Mouse (Mus musculus): ENCODE results near the gene Lrsam1. TPM values are rescaled to one million over a fixed set of nuclear protein-coding genes. Genes with fewer than 3 reads are reported as not detected.

Gene Lrsam1
- total RNA-seq, 1 experiment: 16.7 TPM

DNA sequence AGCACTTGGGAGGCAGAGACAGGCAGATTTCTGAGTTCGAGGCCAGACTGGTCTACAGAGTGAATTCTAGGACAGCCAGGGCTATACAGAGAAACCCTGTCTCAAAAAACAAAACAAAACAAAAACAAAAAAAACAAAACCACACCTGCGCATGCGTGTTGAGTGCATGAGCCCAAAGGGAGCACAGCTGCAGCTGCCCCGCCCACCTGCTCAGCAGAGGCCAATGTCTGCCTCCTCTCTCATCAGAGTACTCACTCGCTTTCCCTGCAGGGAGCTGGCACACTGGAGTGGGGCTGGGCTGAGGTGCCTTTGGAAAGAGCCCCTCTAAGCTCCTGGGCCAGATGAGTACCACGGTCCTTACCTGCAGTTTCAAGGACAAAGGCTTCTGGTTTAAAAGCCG lies 29.7 kb downstream of the Lrsam1 start:
- Histone ChIP-seq H3K36me3 (ENCODE audit: control insufficient read depth, insufficient read depth, low read length, poor library complexity, severe bottlenecking) (peaks cover 19% of the 10 kb centered on the region; the same call in 1 of the 2 replicates), H3K4me1 (ENCODE audit: control insufficient read depth in 2 of 2, insufficient read depth in 2 of 2, low read length in 2 of 2, poor library complexity in 1 of 2) (peaks cover 0 to 36% of the 10 kb centered on the region in 2 experiments; a peak in 3 of 4 replicates), H3K4me3 (ENCODE audit: insufficient read depth in 1 of 2, low read depth in 1 of 2, low read length in 2 of 2, poor library complexity in 1 of 2, severe bottlenecking in 1 of 2) (0 out of 4 replicates have a peak overlapping the region, but pooled peaks of 1 of the 2 experiments have one; percentile 1), H3K9me3 (ENCODE audit: control insufficient read depth, insufficient read depth, low read depth, low read length) (no peaks in the 10 kb centered on the region), H3K27ac (ENCODE audit: insufficient read depth, low read depth, low read length, poor library complexity, severe bottlenecking) (no peak overlapping the region), H3K9ac (ENCODE audit: insufficient read depth, low read depth, low read length, poor library complexity, severe bottlenecking) (no peak overlapping the region)
- TF ChIP-seq ZC3H11A (IDR thresholded peaks at IDR 0.05; ENCODE audit: borderline replicate concordance, low read depth, low read length) (no peak), CHD2 (IDR thresholded peaks at IDR 0.05; ENCODE audit: low read depth, low read length) (no peak), ZNF384 (IDR thresholded peaks at IDR 0.05; ENCODE audit: low read depth, low read length) (no peak), MAFK (IDR thresholded peaks at IDR 0.05; ENCODE audit: insufficient read depth, low read depth, low read length) (no peak), HCFC1 (IDR thresholded peaks at IDR 0.05; ENCODE audit: borderline replicate concordance, insufficient read depth, low read length) (no peak)
- peak; percentile 52 for DNase-seq (ENCODE audit: low read depth, low spot score)
- in situ Hi-C loops (cut with MboI; ENCODE audit: low sequenced_read_pairs in 2 of 2, unreplicated experiment in 2 of 2): no loop called here

DNA sequence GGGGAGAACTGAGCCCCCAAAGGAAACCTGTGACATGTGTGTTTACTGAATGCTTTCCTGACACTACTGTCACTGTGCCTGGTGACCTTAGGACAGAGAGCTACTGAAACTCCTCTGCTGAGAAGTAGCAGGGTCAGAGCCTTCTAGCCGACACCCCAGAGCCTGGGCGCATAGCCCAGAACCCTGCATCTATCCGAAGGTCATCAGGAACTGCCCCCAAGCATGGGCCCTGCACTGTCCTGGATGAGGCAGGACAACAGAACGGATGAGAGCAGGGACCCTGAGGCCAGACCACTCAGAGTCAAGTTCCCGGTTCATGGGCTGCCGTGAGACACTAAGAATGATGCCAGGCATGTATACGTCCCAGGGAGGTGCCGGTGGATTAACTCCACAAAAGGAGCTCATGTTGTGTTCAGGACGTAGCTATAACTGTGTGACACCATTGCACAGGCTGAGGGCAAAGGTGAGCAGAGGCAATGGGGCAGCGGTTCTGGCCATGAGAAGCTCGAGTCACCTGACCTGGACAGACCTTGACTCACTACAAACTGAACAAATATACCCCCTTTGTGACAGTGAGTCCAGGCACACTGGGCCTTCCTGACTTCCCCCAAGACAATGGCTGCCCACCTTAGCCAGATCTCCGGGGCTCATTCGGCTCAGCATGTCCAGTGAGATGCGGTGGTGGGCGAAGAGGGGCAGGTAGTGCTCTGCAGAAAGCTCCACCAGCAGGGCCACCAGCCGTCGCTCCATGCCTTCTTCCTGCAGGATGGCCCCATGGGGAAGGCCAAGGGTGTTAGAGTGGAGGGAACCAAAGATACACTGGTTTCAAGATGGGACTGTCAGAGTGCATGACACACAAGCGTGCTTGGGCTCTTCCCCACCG lies 32.2 kb downstream of the Lrsam1 start:
- Histone ChIP-seq H3K4me1 (ENCODE audit: control insufficient read depth in 2 of 2, insufficient read depth in 2 of 2, low read length in 2 of 2, poor library complexity in 1 of 2) (peaks cover 0 to 40% of the 10 kb centered on the region in 2 experiments; a peak in 3 of 4 replicates), H3K4me3 (ENCODE audit: insufficient read depth in 1 of 2, low read depth in 1 of 2, low read length in 2 of 2, poor library complexity in 1 of 2, severe bottlenecking in 1 of 2) (no peak overlapping the region), H3K9ac (ENCODE audit: insufficient read depth, low read depth, low read length, poor library complexity, severe bottlenecking) (no peak overlapping the region), H3K27ac (ENCODE audit: insufficient read depth, low read depth, low read length, poor library complexity, severe bottlenecking) (no peak overlapping the region), H3K36me3 (ENCODE audit: control insufficient read depth, insufficient read depth, low read length, poor library complexity, severe bottlenecking) (peaks cover 15% of the 10 kb centered on the region; the same call in 1 of the 2 replicates), H3K9me3 (ENCODE audit: control insufficient read depth, insufficient read depth, low read depth, low read length) (no peaks in the 10 kb centered on the region)
- no peak for TF ChIP-seq ZNF384 (IDR thresholded peaks at IDR 0.05; ENCODE audit: low read depth, low read length)
- TF ChIP-seq CHD2 (IDR thresholded peaks at IDR 0.05; ENCODE audit: low read depth, low read length): no peak
- TF ChIP-seq MAFK (IDR thresholded peaks at IDR 0.05; ENCODE audit: insufficient read depth, low read depth, low read length): no peak
- no peak for TF ChIP-seq HCFC1 (IDR thresholded peaks at IDR 0.05; ENCODE audit: borderline replicate concordance, insufficient read depth, low read length)
- TF ChIP-seq ZC3H11A (IDR thresholded peaks at IDR 0.05; ENCODE audit: borderline replicate concordance, low read depth, low read length): no peak
- DNase-seq (ENCODE audit: low read depth, low spot score): no peak
- in situ Hi-C loops (cut with MboI; ENCODE audit: low sequenced_read_pairs in 2 of 2, unreplicated experiment in 2 of 2): no loop called here

DNA sequence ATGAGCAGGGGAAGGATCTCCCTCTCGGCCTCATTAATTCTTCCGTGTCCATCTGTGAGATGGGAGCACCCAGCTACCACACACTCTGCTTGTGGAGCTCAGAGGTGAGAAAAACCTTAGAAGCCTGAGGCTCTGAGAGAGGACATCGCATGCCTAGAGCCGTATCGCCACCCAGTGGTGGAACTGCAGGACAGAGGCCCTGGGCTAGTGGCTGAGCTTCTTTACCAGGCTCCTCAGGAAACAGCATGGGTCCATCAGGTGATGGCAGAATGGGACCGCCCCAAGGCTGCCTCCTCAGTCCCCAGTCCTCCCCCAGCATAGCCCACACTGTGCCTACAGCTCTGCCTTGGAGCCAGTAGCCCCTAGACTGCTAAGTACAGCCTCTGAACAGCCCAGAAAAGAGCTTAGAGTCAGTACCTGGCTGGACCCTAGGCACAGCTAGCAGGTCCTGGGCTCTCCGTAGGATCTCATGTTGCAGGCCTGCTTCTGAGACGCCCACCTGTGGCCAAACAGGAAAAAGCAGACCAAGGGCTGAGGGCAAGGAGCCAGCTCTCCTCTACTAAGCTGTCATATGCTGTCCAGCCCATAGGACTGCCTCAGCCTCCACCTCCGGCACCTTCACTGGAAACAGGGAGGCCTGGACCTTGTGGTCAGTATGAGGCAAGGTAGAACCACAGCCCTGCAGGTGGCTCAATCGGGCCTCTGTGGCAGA lies 33.0 kb downstream of the Lrsam1 start:
- Histone ChIP-seq H3K9me3 (ENCODE audit: control insufficient read depth, insufficient read depth, low read depth, low read length) (no peaks in the 10 kb centered on the region), H3K4me3 (ENCODE audit: insufficient read depth in 1 of 2, low read depth in 1 of 2, low read length in 2 of 2, poor library complexity in 1 of 2, severe bottlenecking in 1 of 2) (peak overlapping the region in 1 of 2 experiments; percentile 23; a peak in 2 of 4 replicates), H3K27ac (ENCODE audit: insufficient read depth, low read depth, low read length, poor library complexity, severe bottlenecking) (no peak overlapping the region), H3K36me3 (ENCODE audit: control insufficient read depth, insufficient read depth, low read length, poor library complexity, severe bottlenecking) (peaks cover 20% of the 10 kb centered on the region), H3K9ac (ENCODE audit: insufficient read depth, low read depth, low read length, poor library complexity, severe bottlenecking) (peak overlapping the region; percentile 49; the same call in 1 of the 2 replicates), H3K4me1 (ENCODE audit: control insufficient read depth in 2 of 2, insufficient read depth in 2 of 2, low read length in 2 of 2, poor library complexity in 1 of 2) (peaks cover 0 to 42% of the 10 kb centered on the region in 2 experiments; a peak in 2 of 4 replicates)
- in situ Hi-C loops (cut with MboI; ENCODE audit: low sequenced_read_pairs in 2 of 2, unreplicated experiment in 2 of 2): no loop called here
- no peak for TF ChIP-seq ZC3H11A (IDR thresholded peaks at IDR 0.05; ENCODE audit: borderline replicate concordance, low read depth, low read length)
- DNase-seq (ENCODE audit: low read depth, low spot score): peak; percentile 76

DNA sequence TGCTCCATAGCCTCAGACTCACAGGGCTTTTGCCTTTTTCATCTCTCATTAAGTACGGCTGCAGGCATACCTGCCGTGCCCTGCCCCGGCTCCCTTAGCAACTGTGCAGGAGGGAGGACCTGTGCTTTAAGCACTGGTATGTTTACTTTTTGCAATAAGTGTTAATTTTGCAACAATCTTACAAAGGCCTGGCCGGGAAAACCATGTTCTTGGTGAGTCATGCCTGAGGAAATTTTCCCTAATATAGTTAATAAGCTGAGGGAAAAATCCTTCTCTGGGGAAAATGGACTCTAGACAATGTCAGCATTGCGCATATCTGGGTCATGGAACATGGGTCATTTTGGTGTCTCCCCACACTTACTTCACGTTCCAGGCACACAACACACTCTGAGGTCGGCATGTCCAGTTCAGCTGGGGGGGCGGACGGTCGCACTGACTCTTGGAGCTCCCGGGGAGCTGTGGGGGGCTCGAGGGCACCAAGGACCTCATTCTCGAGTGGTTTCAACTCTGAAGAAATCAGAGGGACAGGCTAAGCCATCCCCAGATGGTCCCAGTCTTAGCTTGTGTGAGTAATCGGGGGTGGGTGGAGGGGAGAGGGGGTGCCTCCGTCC lies 33.7 kb downstream of the Lrsam1 start:
- H3K4me1 ChIP-seq (ENCODE audit: control insufficient read depth in 2 of 2, insufficient read depth in 2 of 2, low read length in 2 of 2, poor library complexity in 1 of 2): peaks cover 0 to 37% of the 10 kb centered on the region in 2 experiments; a peak in 2 of 4 replicates
- in situ Hi-C loops (cut with MboI; ENCODE audit: low sequenced_read_pairs in 2 of 2, unreplicated experiment in 2 of 2): no loop called here
- H3K27ac ChIP-seq (ENCODE audit: insufficient read depth, low read depth, low read length, poor library complexity, severe bottlenecking): no peak overlapping the region
- no peak overlapping the region for H3K9ac ChIP-seq (ENCODE audit: insufficient read depth, low read depth, low read length, poor library complexity, severe bottlenecking)
- no peaks in the 10 kb centered on the region for H3K9me3 ChIP-seq (ENCODE audit: control insufficient read depth, insufficient read depth, low read depth, low read length)
- peaks cover 23% of the 10 kb centered on the region for H3K36me3 ChIP-seq (ENCODE audit: control insufficient read depth, insufficient read depth, low read length, poor library complexity, severe bottlenecking)
- no peak overlapping the region for H3K4me3 ChIP-seq (ENCODE audit: insufficient read depth in 1 of 2, low read depth in 1 of 2, low read length in 2 of 2, poor library complexity in 1 of 2, severe bottlenecking in 1 of 2)
- no peak for DNase-seq (ENCODE audit: low read depth, low spot score)
- no peak for TF ChIP-seq ZNF384 (IDR thresholded peaks at IDR 0.05; ENCODE audit: low read depth, low read length)
- no peak for TF ChIP-seq MAFK (IDR thresholded peaks at IDR 0.05; ENCODE audit: insufficient read depth, low read depth, low read length)
- no peak for TF ChIP-seq CHD2 (IDR thresholded peaks at IDR 0.05; ENCODE audit: low read depth, low read length)
- no peak for TF ChIP-seq ZC3H11A (IDR thresholded peaks at IDR 0.05; ENCODE audit: borderline replicate concordance, low read depth, low read length)
- no peak for TF ChIP-seq HCFC1 (IDR thresholded peaks at IDR 0.05; ENCODE audit: borderline replicate concordance, insufficient read depth, low read length)
